Mouse (Mus musculus) CH12.LX (cell line): ENCODE measurements at regions not wholly inside any gene's neighbourhood (a gene's known extent, or its start where the extent isn't known, plus 50 kb on each side); places are given as distances from the start of the nearest gene placed in this dataset.

Source experiments
- DNase-seq: peaks from one replicate; pipeline ENCODE4 v3.0.0-alpha.2; 2013; ENCODE audit errors: extremely low read depth
- H3K27ac ChIP-seq: 2 replicates; pipeline ENCODE4 v1.5.1; 2012; ENCODE audit warnings: low read depth, mild to moderate bottlenecking, control low read depth, moderate library complexity; ENCODE audit not compliant: insufficient read depth
- H3K27me3 ChIP-seq: replicated peaks from 2 replicates; pipeline ENCODE3; 2012; ENCODE audit warnings: inconsistent platforms
- H3K36me3 ChIP-seq, 2 experiments: replicated peaks in 1 of 2; 2 replicates each; pipeline versions ENCODE3 to v1.6.1; 2012; ENCODE audit warnings: inconsistent platforms in 1 of 2, low read length in 1 of 2, mild to moderate bottlenecking in 1 of 2, mixed read lengths in 1 of 2, moderate library complexity in 1 of 2; ENCODE audit not compliant: control insufficient read depth in 1 of 2, insufficient read depth in 1 of 2
- H3K4me1 ChIP-seq, 2 experiments: 2 replicates each; pipeline ENCODE4 v1.6.1; 2012; ENCODE audit warnings: inconsistent platforms in 1 of 2, moderate library complexity in 1 of 2; ENCODE audit not compliant: insufficient read depth in 2 of 2, control insufficient read depth in 1 of 2
- H3K4me2 ChIP-seq: 2 replicates; pipeline ENCODE4 v1.6.1; 2012; ENCODE audit warnings: low read depth, mild to moderate bottlenecking, control low read depth; ENCODE audit not compliant: poor library complexity, insufficient read depth, severe bottlenecking
- H3K4me3 ChIP-seq, 3 experiments: fragments of 150-350 bp in 1 of 3; sonication (generic) in 1 of 3; replicated peaks in 1 of 3; 2 replicates each; pipeline versions ENCODE3 to v1.5.1; 2011 to 2012; ENCODE audit warnings: low read depth in 2 of 3, low read length in 2 of 3, mild to moderate bottlenecking in 2 of 3, moderate library complexity in 2 of 3, control low read depth in 1 of 3, improper control_type of control experiment in 1 of 3, inconsistent platforms in 1 of 3, mixed read lengths in 1 of 3; ENCODE audit not compliant: poor library complexity in 1 of 3
- H3K79me2 ChIP-seq: replicated peaks from 2 replicates; pipeline ENCODE4 v1.6.1; 2012; ENCODE audit warnings: mild to moderate bottlenecking, moderate library complexity; ENCODE audit not compliant: control insufficient read depth, poor library complexity, insufficient read depth, severe bottlenecking; ENCODE audit errors: extremely low read depth
- H3K9ac ChIP-seq: 2 replicates; pipeline ENCODE4 v1.6.1; 2012; ENCODE audit warnings: low read depth, mild to moderate bottlenecking, control low read depth, moderate library complexity; ENCODE audit not compliant: insufficient read depth
- H3K9me3 ChIP-seq: replicated peaks from 2 replicates; pipeline ENCODE3; 2012; ENCODE audit warnings: low read length, inconsistent platforms, mixed read lengths
- BHLHE40 ChIP-seq: IDR thresholded peaks from 2 replicates; pipeline ENCODE4 v1.6.1; 2011; ENCODE audit warnings: mild to moderate bottlenecking, low read depth, low read length, improper control_type of control experiment
- CTCF ChIP-seq, 2 experiments: IDR thresholded peaks in 1 of 2; conservative IDR thresholded peaks in 1 of 2; 2 replicates each; pipeline ENCODE4 v1.5.1; 2011 to 2012; ENCODE audit warnings: low read depth in 2 of 2, low read length in 2 of 2, improper control_type of control experiment in 1 of 2, inconsistent platforms in 1 of 2, mild to moderate bottlenecking in 1 of 2, moderate library complexity in 1 of 2
- E2F4 ChIP-seq: IDR thresholded peaks from 2 replicates; pipeline ENCODE4 v1.6.1; 2011; ENCODE audit warnings: low read depth, low read length, improper control_type of control experiment; ENCODE audit not compliant: insufficient replicate concordance
- ELF1 ChIP-seq: IDR thresholded peaks from 2 replicates; pipeline ENCODE4 v1.6.1; 2014; ENCODE audit warnings: low read depth, mild to moderate bottlenecking, inconsistent platforms, low read length, improper control_type of control experiment
- EP300 ChIP-seq: IDR thresholded peaks from 2 replicates; pipeline ENCODE4 v1.6.1; 2011; ENCODE audit warnings: low read length, improper control_type of control experiment
- IRF4 ChIP-seq: IDR thresholded peaks from 2 replicates; pipeline ENCODE4 v1.6.1; 2014; ENCODE audit warnings: low read depth, mild to moderate bottlenecking, inconsistent platforms, low read length, improper control_type of control experiment
- JUND ChIP-seq: conservative IDR thresholded peaks from 2 replicates; pipeline ENCODE4 v1.6.1; 2011; ENCODE audit warnings: low read depth, low read length, improper control_type of control experiment
- MAX ChIP-seq: IDR thresholded peaks from 2 replicates; pipeline ENCODE4 v1.6.1; 2011; ENCODE audit warnings: low read length, improper control_type of control experiment
- MAZ ChIP-seq: IDR thresholded peaks from 2 replicates; pipeline ENCODE4 v1.6.1; 2012; ENCODE audit warnings: low read depth, mild to moderate bottlenecking, inconsistent platforms, low read length, improper control_type of control experiment, moderate library complexity
- MYC ChIP-seq: IDR thresholded peaks from 2 replicates; pipeline ENCODE4 v1.6.1; 2011; ENCODE audit warnings: low read depth, mild to moderate bottlenecking, improper control_type of control experiment, low read length
- POLR2A ChIP-seq: IDR thresholded peaks from 2 replicates; pipeline ENCODE4 v1.6.1; 2011; ENCODE audit warnings: low read depth, mild to moderate bottlenecking, improper control_type of control experiment, low read length
- POLR2AphosphoS2 ChIP-seq: IDR thresholded peaks from 2 replicates; pipeline ENCODE4 v1.6.1; 2011; ENCODE audit warnings: low read depth, low read length, improper control_type of control experiment
- RCOR1 ChIP-seq: conservative IDR thresholded peaks from 2 replicates; pipeline ENCODE4 v1.6.1; 2012; ENCODE audit warnings: low read depth, mild to moderate bottlenecking, inconsistent platforms, low read length, improper control_type of control experiment
- SIN3A ChIP-seq: IDR thresholded peaks from 2 replicates; pipeline ENCODE4 v1.6.1; 2012; ENCODE audit warnings: low read length, improper control_type of control experiment, inconsistent platforms
- SMC3 ChIP-seq: IDR thresholded peaks from 2 replicates; pipeline ENCODE4 v1.6.1; 2011; ENCODE audit warnings: low read depth, low read length, improper control_type of control experiment
- TBP ChIP-seq: conservative IDR thresholded peaks from 2 replicates; pipeline ENCODE4 v1.6.1; 2011; ENCODE audit warnings: low read depth, low read length, improper control_type of control experiment
- TCF12 ChIP-seq: IDR thresholded peaks from 2 replicates; pipeline ENCODE4 v1.6.1; 2014; ENCODE audit warnings: low read depth, mild to moderate bottlenecking, inconsistent platforms, low read length, improper control_type of control experiment
- UBTF ChIP-seq: IDR thresholded peaks from 2 replicates; pipeline ENCODE4 v1.6.1; 2012; ENCODE audit warnings: low read depth, mild to moderate bottlenecking, inconsistent platforms, low read length, improper control_type of control experiment, moderate library complexity
- ZMIZ1 ChIP-seq: IDR thresholded peaks from 2 replicates; pipeline ENCODE4 v1.6.1; 2012; ENCODE audit warnings: low read depth, mild to moderate bottlenecking, inconsistent platforms, low read length, improper control_type of control experiment
- dilution Hi-C: fragments of 300-500 bp; cut with MboI; formaldehyde crosslinking; loops from 2 replicates; pipeline ENCODE4 v1.14.3; 2020; ENCODE audit warnings: low sequenced_read_pairs; ENCODE audit not compliant: extremely low pct_unique_long_range_greater_than_20kb, extremely low pct_ligation_motif_present
- in situ Hi-C: fragments of 300-500 bp; cut with MboI; formaldehyde crosslinking; loops from 3 replicates; pipeline ENCODE4 v1.14.3; 2019; ENCODE audit warnings: low sequenced_read_pairs, low pct_ligation_motif_present, low pct_unique_long_range_greater_than_20kb, mixed read lengths

DNA sequence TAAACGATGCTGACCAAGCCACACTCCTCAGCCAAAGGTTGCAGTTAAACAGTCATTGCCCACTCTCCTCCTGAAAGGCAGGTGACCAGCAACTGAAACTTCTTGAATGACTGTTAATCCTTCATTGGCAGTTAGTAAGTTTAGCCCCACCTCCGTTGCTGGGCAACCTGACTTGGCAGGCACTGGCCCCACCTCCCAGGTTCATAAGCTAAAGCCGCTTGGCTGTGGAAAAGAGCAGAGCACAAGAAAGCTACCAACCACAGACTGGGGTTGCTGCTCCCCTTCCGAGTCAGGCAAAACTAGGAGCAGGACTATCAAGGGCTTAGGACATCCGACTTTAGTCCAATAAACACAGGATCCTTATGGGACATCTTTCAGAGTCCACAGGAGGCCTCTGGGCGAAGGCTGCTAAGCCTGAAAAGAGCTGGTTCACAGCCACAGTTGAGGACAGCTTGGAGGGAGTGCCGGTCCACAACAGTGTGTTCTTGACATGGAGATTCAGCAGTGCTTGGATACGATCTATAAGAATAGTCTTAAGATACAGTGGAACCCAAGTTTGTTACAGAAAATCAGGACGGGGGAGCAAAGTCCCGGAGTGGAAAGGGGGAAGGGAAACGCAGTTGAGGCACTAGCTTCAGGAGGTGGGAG, 67.7 kb upstream of the Kcnma1 start:
- Histone ChIP-seq H3K9me3 (peaks cover 38% of the 10 kb centered on the region), H3K27ac (no peak overlapping the region), H3K4me2 (no peak overlapping the region), H3K9ac (no peak overlapping the region), H3K79me2 (no peaks in the 10 kb centered on the region), H3K4me1 (no peaks in the 10 kb centered on the region), H3K4me3 (no peak overlapping the region), H3K27me3 (no peaks in the 10 kb centered on the region), H3K36me3 (no peaks in the 10 kb centered on the region)
- in situ Hi-C loops (no loop called here), dilution Hi-C loops (no loop called here)
- TF ChIP-seq TBP (no peak), RCOR1 (no peak)
- peak; percentile 11 for DNase-seq

GRCm38 (mm10) chr14:24068693-24069092, 54.4 kb upstream of the Kcnma1 start:
- Histone ChIP-seq H3K4me3 (no peak overlapping the region), H3K79me2 (no peaks in the 10 kb centered on the region), H3K9me3 (peaks cover 32% of the 10 kb centered on the region), H3K4me1 (no peaks in the 10 kb centered on the region), H3K36me3 (no peaks in the 10 kb centered on the region), H3K4me2 (no peak overlapping the region), H3K27me3 (no peaks in the 10 kb centered on the region), H3K27ac (no peak overlapping the region), H3K9ac (no peak overlapping the region)
- peak; percentile 2 for DNase-seq
- in situ Hi-C loops: no loop called here
- TF ChIP-seq UBTF: no peak
- TF ChIP-seq JUND: no peak
- no peak for TF ChIP-seq IRF4
- no peak for TF ChIP-seq SIN3A
- TF ChIP-seq ZMIZ1: no peak
- no peak for TF ChIP-seq MYC
- no peak for TF ChIP-seq BHLHE40
- TF ChIP-seq ELF1: no peak
- no peak for TF ChIP-seq POLR2AphosphoS2
- no peak for TF ChIP-seq EP300
- TF ChIP-seq MAX: no peak
- no peak for TF ChIP-seq CTCF (conservative IDR thresholded peaks at IDR 0.05 in 1 of 2, IDR thresholded peaks at IDR 0.05 in 1 of 2; ENCODE audit: low read depth in 2 of 2, low read length in 2 of 2)
- TF ChIP-seq POLR2A: no peak
- TF ChIP-seq MAZ: no peak
- no peak for TF ChIP-seq SMC3
- no peak for TF ChIP-seq RCOR1
- TF ChIP-seq TBP: no peak
- no peak for TF ChIP-seq TCF12
- TF ChIP-seq E2F4: no peak
- dilution Hi-C loops: no loop called here
